Mouse (Mus musculus): ENCODE measurements at regions not wholly inside any gene's neighbourhood (a gene's known extent, or its start where the extent isn't known, plus 50 kb on each side); places are given as distances from the start of the nearest gene placed in this dataset.

GRCm38 (mm10) chr6:51081056-51081455 lies 351.4 kb upstream of the Nfe2l3 start:
- Histone ChIP-seq H3K27ac (ENCODE audit: insufficient read depth, low read depth, low read length) (no peak overlapping the region), H3K4me3 (ENCODE audit: insufficient read depth, low read depth, low read length) (no peak overlapping the region), H3K4me1 (ENCODE audit: control insufficient read depth, insufficient read depth, low read length) (peaks cover 9% of the 10 kb centered on the region)
- WGBS: 88% methylated on average over 5 of the region's 5 CpGs
- no peak for TF ChIP-seq CTCF (IDR thresholded peaks at IDR 0.05; ENCODE audit: insufficient read depth, low read depth, low read length)
- no peak for TF ChIP-seq POLR2A (IDR thresholded peaks at IDR 0.05; ENCODE audit: insufficient read depth, low read depth, low read length)

GRCm38 (mm10) chr6:51084656-51085055 lies 347.8 kb upstream of the Nfe2l3 start:
- TF ChIP-seq POLR2A (IDR thresholded peaks at IDR 0.05; ENCODE audit: insufficient read depth, low read depth, low read length) (no peak), CTCF (IDR thresholded peaks at IDR 0.05; ENCODE audit: insufficient read depth, low read depth, low read length) (no peak)
- no peak overlapping the region for H3K4me3 ChIP-seq (ENCODE audit: insufficient read depth, low read depth, low read length)
- H3K4me1 ChIP-seq (ENCODE audit: control insufficient read depth, insufficient read depth, low read length): no peaks in the 10 kb centered on the region
- H3K27ac ChIP-seq (ENCODE audit: insufficient read depth, low read depth, low read length): no peak overlapping the region
- WGBS: 95% methylated on average over 9 of the region's 9 CpGs

GRCm38 (mm10) chr6:51085547-51085946 lies 346.9 kb upstream of the Nfe2l3 start:
- Histone ChIP-seq H3K4me3 (ENCODE audit: insufficient read depth, low read depth, low read length) (no peak overlapping the region), H3K4me1 (ENCODE audit: control insufficient read depth, insufficient read depth, low read length) (no peaks in the 10 kb centered on the region), H3K27ac (ENCODE audit: insufficient read depth, low read depth, low read length) (no peak overlapping the region)
- WGBS: 70% methylated on average over 2 of the region's 2 CpGs
- TF ChIP-seq POLR2A (IDR thresholded peaks at IDR 0.05; ENCODE audit: insufficient read depth, low read depth, low read length) (no peak), CTCF (IDR thresholded peaks at IDR 0.05; ENCODE audit: insufficient read depth, low read depth, low read length) (no peak)

- WGBS: 93% methylated on average over 4 of the region's 4 CpGs
- no peak for TF ChIP-seq CTCF (IDR thresholded peaks at IDR 0.05; ENCODE audit: insufficient read depth, low read depth, low read length)
- no peak for TF ChIP-seq POLR2A (IDR thresholded peaks at IDR 0.05; ENCODE audit: insufficient read depth, low read depth, low read length)
- no peak overlapping the region for H3K27ac ChIP-seq (ENCODE audit: insufficient read depth, low read depth, low read length)
These were observed 346.1 kb upstream of the Nfe2l3 start for GRCm38 (mm10) chr6:51086347-51086746.

GRCm38 (mm10) chr6:51087806-51088205 lies 344.7 kb upstream of the Nfe2l3 start:
- no peak overlapping the region for H3K4me3 ChIP-seq (ENCODE audit: insufficient read depth, low read depth, low read length)
- H3K4me1 ChIP-seq (ENCODE audit: control insufficient read depth, insufficient read depth, low read length): no peaks in the 10 kb centered on the region
- 91% methylated on average over 2 of the region's 2 CpGs for WGBS
- TF ChIP-seq CTCF (IDR thresholded peaks at IDR 0.05; ENCODE audit: insufficient read depth, low read depth, low read length) (no peak), POLR2A (IDR thresholded peaks at IDR 0.05; ENCODE audit: insufficient read depth, low read depth, low read length) (no peak)
- H3K27ac ChIP-seq (ENCODE audit: insufficient read depth, low read depth, low read length): no peak overlapping the region

More at GRCm38 (mm10) chr6:51086347-51086746, 346.1 kb upstream of the Nfe2l3 start:
- Histone ChIP-seq H3K4me3 (ENCODE audit: insufficient read depth, low read depth, low read length) (no peak overlapping the region), H3K4me1 (ENCODE audit: control insufficient read depth, insufficient read depth, low read length) (no peaks in the 10 kb centered on the region)

GRCm38 (mm10) chr6:51088641-51089372 lies 343.7 kb upstream of the Nfe2l3 start:
- no peak overlapping the region for H3K4me3 ChIP-seq (ENCODE audit: insufficient read depth, low read depth, low read length)
- WGBS: 68% methylated on average over 6 of the region's 6 CpGs
- no peaks in the 10 kb centered on the region for H3K4me1 ChIP-seq (ENCODE audit: control insufficient read depth, insufficient read depth, low read length)
- TF ChIP-seq POLR2A (IDR thresholded peaks at IDR 0.05; ENCODE audit: insufficient read depth, low read depth, low read length): no peak
- TF ChIP-seq CTCF (IDR thresholded peaks at IDR 0.05; ENCODE audit: insufficient read depth, low read depth, low read length): no peak
- no peak overlapping the region for H3K27ac ChIP-seq (ENCODE audit: insufficient read depth, low read depth, low read length)

- 98% methylated on average over 4 of the region's 4 CpGs for WGBS
- no peaks in the 10 kb centered on the region; the same call in 1 of the 2 replicates for H3K4me1 ChIP-seq (ENCODE audit: control insufficient read depth, insufficient read depth, low read length)
- H3K27ac ChIP-seq (ENCODE audit: insufficient read depth, low read depth, low read length): no peak overlapping the region
- H3K4me3 ChIP-seq (ENCODE audit: insufficient read depth, low read depth, low read length): no peak overlapping the region
- TF ChIP-seq POLR2A (IDR thresholded peaks at IDR 0.05; ENCODE audit: insufficient read depth, low read depth, low read length) (no peak), CTCF (IDR thresholded peaks at IDR 0.05; ENCODE audit: insufficient read depth, low read depth, low read length) (no peak)
These were observed 339.3 kb upstream of the Nfe2l3 start for GRCm38 (mm10) chr6:51093196-51093595.

GRCm38 (mm10) chr6:51094304-51094703 lies 338.2 kb upstream of the Nfe2l3 start:
- TF ChIP-seq POLR2A (IDR thresholded peaks at IDR 0.05; ENCODE audit: insufficient read depth, low read depth, low read length) (no peak), CTCF (IDR thresholded peaks at IDR 0.05; ENCODE audit: insufficient read depth, low read depth, low read length) (no peak)
- H3K4me1 ChIP-seq (ENCODE audit: control insufficient read depth, insufficient read depth, low read length): no peaks in the 10 kb centered on the region; the same call in 1 of the 2 replicates
- H3K4me3 ChIP-seq (ENCODE audit: insufficient read depth, low read depth, low read length): no peak overlapping the region
- no peak overlapping the region for H3K27ac ChIP-seq (ENCODE audit: insufficient read depth, low read depth, low read length)
- WGBS: 91% methylated on average over 10 of the region's 10 CpGs

- no peak for TF ChIP-seq CTCF (IDR thresholded peaks at IDR 0.05; ENCODE audit: insufficient read depth, low read depth, low read length)
- no peak for TF ChIP-seq POLR2A (IDR thresholded peaks at IDR 0.05; ENCODE audit: insufficient read depth, low read depth, low read length)
- H3K4me3 ChIP-seq (ENCODE audit: insufficient read depth, low read depth, low read length): no peak overlapping the region
- 90% methylated on average over 6 of the region's 6 CpGs for WGBS
- H3K4me1 ChIP-seq (ENCODE audit: control insufficient read depth, insufficient read depth, low read length): no peaks in the 10 kb centered on the region; the same call in 1 of the 2 replicates
- H3K27ac ChIP-seq (ENCODE audit: insufficient read depth, low read depth, low read length): no peak overlapping the region
These were observed 335.0 kb upstream of the Nfe2l3 start for GRCm38 (mm10) chr6:51097488-51097887.
